Mouse (Mus musculus): ENCODE results near the gene Axin1. TPM values are rescaled to one million over a fixed set of nuclear protein-coding genes. Genes with fewer than 3 reads are reported as not detected.
A peak's percentile ranks its signal among the peaks of the same experiment; 100 is the strongest.

The Axin1 gene
- polyA plus RNA-seq, 1 experiment from 2014 or later, result 3.7 TPM

DNA sequence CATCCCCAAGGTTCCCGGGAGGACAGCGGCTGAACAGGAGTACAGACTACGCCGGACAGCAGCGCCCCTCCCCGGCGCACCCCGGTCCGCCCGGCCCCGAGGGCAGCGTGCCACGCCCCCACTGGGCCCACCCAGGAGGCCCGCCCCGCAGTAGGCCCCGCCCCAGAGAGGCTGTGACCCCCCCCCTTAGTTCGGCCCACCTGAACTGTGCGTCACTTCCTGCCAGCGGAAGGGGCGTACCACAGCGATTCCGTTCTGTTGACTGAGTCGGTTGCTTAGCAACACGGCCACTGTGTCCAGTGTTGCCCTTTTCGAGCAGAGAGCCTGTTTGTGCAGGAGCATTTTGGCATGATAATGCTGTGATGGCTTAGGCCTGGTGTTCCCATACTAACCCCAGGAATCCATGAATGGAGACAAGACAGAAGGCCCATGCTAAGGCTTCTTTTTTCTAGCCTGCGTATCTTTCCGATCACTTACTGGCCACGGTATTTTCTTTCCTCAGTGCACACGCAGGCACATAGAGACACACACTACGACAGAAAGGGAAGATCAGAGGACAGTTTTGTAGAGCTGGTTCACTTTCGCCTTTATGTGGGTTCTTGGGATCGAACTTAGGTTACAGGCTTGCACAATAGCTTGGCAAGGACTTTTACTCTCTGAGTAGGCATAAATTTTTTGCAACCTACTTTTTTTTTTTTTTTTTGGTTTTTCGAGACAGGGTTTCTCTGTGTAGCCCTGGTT, 105.8 kb downstream of the Axin1 start, which contains the start of gene Fam234a:
Gene Fam234a, minus strand, starts transcription at position 142 of the 741 bp plus-strand sequence.
- H3K36me3 ChIP-seq, result no peaks in the 10 kb centered on the region
- H3K27ac ChIP-seq, result peak within 1 kb of the TSS; percentile 77
- no peaks in the 10 kb centered on the region for H3K9me3 ChIP-seq (replicated peaks)
- WGBS (ENCODE audit: insufficient replicate concordance), result 6% methylated on average over 33 of the region's 33 CpGs
- H3K4me2 ChIP-seq, result peak within 1 kb of the TSS; percentile 95
- DNase-seq (peak; percentile 80), ATAC-seq (ENCODE audit: low read depth) (peak; percentile 94)
- H3K9ac ChIP-seq, result peak within 1 kb of the TSS; percentile 74
- peak within 1 kb of the TSS; percentile 74 for H3K4me3 ChIP-seq (replicated peaks)
- H3K4me1 ChIP-seq (replicated peaks), result peaks cover 51% of the 10 kb centered on the region
- no peaks in the 10 kb centered on the region for H3K27me3 ChIP-seq

Other genes with a start within 250 kb of the Axin1 start
- 6.5 and 7.0 TPM in 2 replicates for gene Rab40c, start 219.0 kb upstream of the Axin1 start, polyA plus RNA-seq (2015; fragmentation: Nextera tagmentation; extraction: Ambion mirVana)
- 126 and 152 TPM in 2 replicates for gene Pigq, start 193.8 kb upstream of the Axin1 start, polyA plus RNA-seq (2015; fragmentation: Nextera tagmentation; extraction: Ambion mirVana)
- gene Nhlrc4, start 193.7 kb upstream of the Axin1 start, polyA plus RNA-seq (2015; fragmentation: Nextera tagmentation; extraction: Ambion mirVana), result 5.1 and 7.2 TPM in 2 replicates
- 0.24 and 0.32 TPM in 2 replicates for gene A930017K11Rik, start 186.1 kb upstream of the Axin1 start, polyA plus RNA-seq (2015; fragmentation: Nextera tagmentation; extraction: Ambion mirVana)
- 11.1 and 12.3 TPM in 2 replicates for gene Capn15, start 152.9 kb upstream of the Axin1 start, polyA plus RNA-seq (2015; fragmentation: Nextera tagmentation; extraction: Ambion mirVana)
- 1.8 and 1.9 TPM in 2 replicates for gene Rab11fip3, start 69.1 kb upstream of the Axin1 start, polyA plus RNA-seq (2015; fragmentation: Nextera tagmentation; extraction: Ambion mirVana)
- 11.1 and 13.8 TPM in 2 replicates for gene Decr2, start 48.4 kb upstream of the Axin1 start, polyA plus RNA-seq (2015; fragmentation: Nextera tagmentation; extraction: Ambion mirVana)
- 56.2 and 58.8 TPM in 2 replicates for gene Nme4, start 43.1 kb upstream of the Axin1 start, polyA plus RNA-seq (2015; fragmentation: Nextera tagmentation; extraction: Ambion mirVana)
- 1.3 and 1.7 TPM in 2 replicates for gene Tmem8, start 25.4 kb upstream of the Axin1 start, polyA plus RNA-seq (2015; fragmentation: Nextera tagmentation; extraction: Ambion mirVana)
- 148 and 156 TPM in 2 replicates for gene Mrpl28, start 15.2 kb upstream of the Axin1 start, polyA plus RNA-seq (2015; fragmentation: Nextera tagmentation; extraction: Ambion mirVana)
- 72.7 and 75.6 TPM in 2 replicates for gene Pdia2, start 60.4 kb downstream of the Axin1 start, polyA plus RNA-seq (2015; fragmentation: Nextera tagmentation; extraction: Ambion mirVana)
- gene Rgs11, start 64.3 kb downstream of the Axin1 start, polyA plus RNA-seq (2015; fragmentation: Nextera tagmentation; extraction: Ambion mirVana), result 0.30 and 0.48 TPM in 2 replicates
- gene Arhgdig, start 69.1 kb downstream of the Axin1 start, polyA plus RNA-seq (2015; fragmentation: Nextera tagmentation; extraction: Ambion mirVana), result 15.9 and 21.7 TPM in 2 replicates
- 11.9 and 12.0 TPM in 2 replicates for gene Fam234a, start 105.6 kb downstream of the Axin1 start, polyA plus RNA-seq (2015; fragmentation: Nextera tagmentation; extraction: Ambion mirVana)
- 40.8 and 50.9 TPM in 2 replicates for gene Luc7l, start 114.2 kb downstream of the Axin1 start, polyA plus RNA-seq (2015; fragmentation: Nextera tagmentation; extraction: Ambion mirVana)

Data from liver, embryonic 13.5 days (tissue).